Mouse (Mus musculus) MEL (cell line): ENCODE measurements around the gene Arhgap23.

ENCODE experiments used
- CTCF ChIP-seq, 3 experiments: IDR thresholded peaks in 2 of 3; conservative IDR thresholded peaks in 1 of 3; 2 replicates each; pipeline ENCODE4 v1.5.1; 2011 to 2012; ENCODE audit warnings: low read length in 3 of 3, low read depth in 2 of 3, mild to moderate bottlenecking in 2 of 3, improper control_type of control experiment in 1 of 3, inconsistent platforms in 1 of 3, mixed read lengths in 1 of 3, moderate library complexity in 1 of 3; ENCODE audit not compliant: control insufficient read depth in 1 of 3, insufficient read depth in 1 of 3, poor library complexity in 1 of 3, severe bottlenecking in 1 of 3
- EP300 ChIP-seq, 2 experiments: IDR thresholded peaks; 2 replicates each; pipeline ENCODE4 v1.6.1; 2011; ENCODE audit warnings: improper control_type of control experiment in 2 of 2, low read length in 2 of 2, low read depth in 1 of 2, mild to moderate bottlenecking in 1 of 2
- HCFC1 ChIP-seq: IDR thresholded peaks from 2 replicates; pipeline ENCODE4 v1.6.1; 2012; ENCODE audit warnings: low read depth, mild to moderate bottlenecking, inconsistent platforms, low read length, improper control_type of control experiment, moderate library complexity
- MAX ChIP-seq: IDR thresholded peaks from 2 replicates; pipeline ENCODE4 v1.6.1; 2011; ENCODE audit warnings: low read length, improper control_type of control experiment
- MYC ChIP-seq: IDR thresholded peaks from 2 replicates; pipeline ENCODE4 v1.6.1; 2011; ENCODE audit warnings: low read depth, mild to moderate bottlenecking, low read length, improper control_type of control experiment, moderate library complexity
- POLR2A ChIP-seq, 2 experiments: IDR thresholded peaks; 2 replicates each; pipeline ENCODE4 v1.6.1; 2011 to 2012; ENCODE audit warnings: low read length in 2 of 2, mild to moderate bottlenecking in 2 of 2, control low read depth in 1 of 2, improper control_type of control experiment in 1 of 2, low read depth in 1 of 2, moderate library complexity in 1 of 2; ENCODE audit not compliant: control insufficient read depth in 1 of 2, insufficient read depth in 1 of 2, poor library complexity in 1 of 2
- POLR2AphosphoS2 ChIP-seq: IDR thresholded peaks from 2 replicates; pipeline ENCODE4 v1.6.1; 2011; ENCODE audit warnings: low read length, improper control_type of control experiment

DNA sequence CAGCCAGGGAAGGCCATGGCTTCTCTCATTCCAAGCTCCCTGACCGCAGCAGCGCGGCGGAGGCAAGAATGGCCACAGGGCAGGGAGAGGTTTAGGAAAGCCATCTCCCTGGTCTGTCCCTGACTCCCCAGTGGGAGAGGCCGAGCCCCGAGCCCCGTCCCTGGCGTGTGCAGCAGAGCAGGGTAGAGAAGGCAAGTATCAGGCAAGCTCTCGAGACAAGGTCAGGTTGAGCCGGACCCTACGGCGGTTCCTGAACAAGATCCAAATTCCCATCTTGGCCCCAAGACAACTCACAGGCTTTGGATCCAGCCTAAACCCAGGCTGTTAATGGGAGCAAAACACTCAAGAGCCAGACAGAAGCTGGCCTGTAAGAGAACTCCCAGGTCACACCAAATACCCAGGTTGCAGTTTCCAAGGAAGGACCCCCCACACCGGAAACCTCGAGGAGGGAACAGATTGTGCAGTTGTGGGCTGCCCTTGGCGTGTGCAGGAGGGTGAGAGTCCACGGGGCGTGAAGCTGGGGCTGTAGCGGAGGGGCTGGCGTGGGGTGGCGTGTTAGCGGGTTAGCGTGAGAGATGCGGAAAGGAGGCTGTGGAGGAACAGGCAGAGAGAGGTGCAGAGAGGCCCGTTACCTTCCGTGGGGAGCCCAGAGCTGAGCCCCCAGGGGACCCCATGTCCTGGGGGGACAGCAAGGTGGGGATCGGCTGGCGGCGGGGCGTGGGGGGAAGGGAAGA lies 106.6 kb downstream of the Arhgap23 start:
- no peak for TF ChIP-seq MAX
- TF ChIP-seq POLR2A (IDR thresholded peaks at IDR 0.05; ENCODE audit: control insufficient read depth in 1 of 2, insufficient read depth in 1 of 2, low read depth in 1 of 2, low read length in 2 of 2, poor library complexity in 1 of 2): no peak
- TF ChIP-seq CTCF (IDR thresholded peaks at IDR 0.05 in 2 of 3, conservative IDR thresholded peaks at IDR 0.05 in 1 of 3; ENCODE audit: control insufficient read depth in 1 of 3, insufficient read depth in 1 of 3, low read depth in 2 of 3, low read length in 3 of 3, poor library complexity in 1 of 3, severe bottlenecking in 1 of 3): no peak
- TF ChIP-seq MYC: no peak
- no peak for TF ChIP-seq POLR2AphosphoS2
- TF ChIP-seq EP300 (IDR thresholded peaks at IDR 0.05; ENCODE audit: low read depth in 1 of 2, low read length in 2 of 2): no peak
- no peak for TF ChIP-seq HCFC1
